Mouse (Mus musculus) erythroblast, embryonic 14.5 days (primary cell): Measurements from ENCODE around the gene Zbtb7b.

ENCODE experiments used
- GATA1 ChIP-seq: IDR thresholded peaks from 2 replicates; pipeline ENCODE4 v1.6.1; 2012; ENCODE audit warnings: low read length, inconsistent platforms, mixed read lengths
- TAL1 ChIP-seq: IDR thresholded peaks from 3 replicates; pipeline ENCODE4 v1.6.1; 2012; ENCODE audit warnings: low read length, inconsistent platforms, mixed read lengths

GRCm38 (mm10) chr3:89328623-89329022 is 66.0 kb downstream of the Zbtb7b start:
- no peak for TF ChIP-seq GATA1
- no peak for TF ChIP-seq TAL1
